Mouse (Mus musculus) spleen, adult 2 months (tissue): ENCODE data around the gene Papln.

Source experiments
- CTCF ChIP-seq: fragments of 200-500 bp; IDR thresholded peaks from 2 replicates; pipeline ENCODE4 v1.5.1; 2011; ENCODE audit warnings: mild to moderate bottlenecking, inconsistent platforms; ENCODE audit not compliant: insufficient read depth, insufficient read length, insufficient replicate concordance; ENCODE audit errors: extremely low read depth
- POLR2A ChIP-seq: fragments of 200-500 bp; IDR thresholded peaks from 2 replicates; pipeline ENCODE4 v1.6.1; 2011; ENCODE audit warnings: low read depth, low read length, inconsistent platforms

- TF ChIP-seq CTCF (no peak), POLR2A (no peak)
These were observed 10.9 kb upstream of the Papln start for GRCm38 (mm10) chr12:83752495-83752894.
